Mouse (Mus musculus): Measurements from ENCODE around the gene Cic. TPM values are rescaled to one million over a fixed set of nuclear protein-coding genes. Genes with fewer than 3 reads are reported as not detected.
A peak's percentile ranks its signal among the peaks of the same experiment; 100 is the strongest.

Cic gene
- 41.1 and 42.4 TPM in 2 replicates for polyA plus RNA-seq (2016; fragmentation: Nextera tagmentation; extraction: Ambion mirVana)

DNA sequence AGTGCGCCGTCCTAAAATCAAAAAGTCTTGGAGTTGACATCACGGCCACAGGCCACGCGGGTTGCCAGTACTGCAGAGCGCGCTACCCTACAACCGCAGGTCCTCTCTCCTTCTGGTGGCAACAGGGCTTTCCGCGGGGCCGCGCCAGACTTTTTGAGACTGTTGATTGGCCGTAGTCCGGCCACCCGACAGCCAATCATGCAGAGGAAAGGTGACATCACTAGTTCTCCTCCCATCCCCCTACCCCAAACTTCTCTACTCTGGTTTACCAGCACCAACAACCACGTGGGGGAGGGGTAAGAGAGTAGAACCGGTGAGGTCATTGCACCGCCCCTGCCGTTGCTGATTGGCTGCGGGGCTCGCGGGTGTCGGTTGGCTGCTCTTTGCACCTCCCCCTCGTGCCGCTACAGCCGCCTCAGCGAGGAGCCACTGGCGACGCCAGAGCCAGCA is at the start of gene Cic:
Cic (plus strand) TSS at position 404 of the 450 bp plus-strand sequence.
- Histone ChIP-seq H3K36me3 (peaks cover 18% of the 10 kb centered on the region), H3K9ac (peak within 1 kb of the TSS; percentile 62), H3K4me3 (peak within 1 kb of the TSS; percentile 65), H3K27ac (peak within 1 kb of the TSS; percentile 89), H3K4me1 (peaks cover 21% of the 10 kb centered on the region), H3K4me2 (replicated peaks) (peak within 1 kb of the TSS; percentile 79), H3K27me3 (peaks cover 7% of the 10 kb centered on the region; the same call in 1 of the 2 replicates), H3K9me3 (replicated peaks) (no peaks in the 10 kb centered on the region)
- WGBS, result under 1% methylated on average over 29 of the region's 29 CpGs
- peak; percentile 89 for ATAC-seq (ENCODE audit: low FRiP score)

DNA sequence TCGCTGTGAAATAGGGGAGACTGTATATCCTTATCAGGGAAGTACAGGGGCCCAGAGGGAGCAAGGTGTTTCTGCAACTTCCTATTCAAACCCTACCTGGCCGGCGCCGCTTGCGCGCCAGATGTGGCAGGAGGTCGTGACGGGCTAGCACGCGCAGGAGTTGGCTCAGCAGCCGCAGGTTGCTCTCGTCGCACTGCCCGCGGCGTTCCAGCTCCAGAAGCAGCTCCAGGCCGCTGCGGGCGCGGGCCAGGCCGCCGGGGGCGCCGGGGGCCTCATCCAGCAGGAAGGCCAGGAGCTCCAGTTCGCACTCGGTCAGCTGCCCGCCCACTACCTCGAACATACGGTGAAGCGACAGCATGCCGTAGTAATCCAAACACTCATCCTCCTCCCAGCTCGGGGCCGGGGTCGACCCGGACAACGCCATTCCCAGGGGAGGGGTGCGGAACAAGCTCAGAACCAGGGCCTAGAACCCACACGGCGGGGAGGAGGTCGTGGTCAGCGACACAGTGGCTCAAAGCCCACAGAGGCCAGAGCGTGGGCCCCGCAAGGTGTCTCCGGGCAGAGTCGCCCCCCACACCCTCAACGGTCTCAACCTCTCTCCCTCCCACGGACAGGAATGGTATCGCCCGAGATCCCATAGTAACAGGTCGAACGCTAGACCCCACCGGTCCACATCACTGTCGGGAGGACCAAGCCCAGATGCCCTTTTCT is 48.6 kb upstream of the Cic start:
- H3K4me3 ChIP-seq, result peak overlapping the region; percentile 66
- H3K4me2 ChIP-seq (replicated peaks), result peak overlapping the region; percentile 95
- H3K9ac ChIP-seq, result peak overlapping the region; percentile 78
- ATAC-seq (ENCODE audit: low FRiP score), result peak; percentile 26
- H3K27me3 ChIP-seq, result no peaks in the 10 kb centered on the region
- H3K4me1 ChIP-seq, result peaks cover 29% of the 10 kb centered on the region
- peak overlapping the region; percentile 76; the same call in 1 of the 2 replicates for H3K27ac ChIP-seq
- peaks cover 12% of the 10 kb centered on the region for H3K36me3 ChIP-seq
- no peaks in the 10 kb centered on the region for H3K9me3 ChIP-seq (replicated peaks)
- WGBS, result under 1% methylated on average over 53 of the region's 53 CpGs

DNA sequence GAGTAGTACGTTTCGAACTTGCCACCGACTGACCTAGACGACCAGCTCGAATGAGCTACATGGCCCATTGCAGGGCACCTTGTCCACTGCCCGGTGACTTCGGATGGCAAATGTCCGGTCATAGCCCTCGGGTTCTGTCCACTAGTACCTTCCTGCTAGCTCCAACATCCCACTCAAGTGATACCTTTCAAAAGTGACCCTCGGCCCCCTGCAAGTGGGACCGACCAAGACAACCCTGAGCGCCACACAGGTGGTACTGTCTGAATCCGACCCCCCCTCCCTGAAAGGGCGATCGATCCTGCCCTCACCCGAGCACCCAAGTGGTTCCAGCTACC is 48.1 kb upstream of the Cic start:
- Histone ChIP-seq H3K27ac (0 out of 2 replicates have a peak overlapping the region, but pooled peaks have one; percentile 76), H3K36me3 (peaks cover 14% of the 10 kb centered on the region), H3K4me3 (peak overlapping the region; percentile 66), H3K27me3 (no peaks in the 10 kb centered on the region), H3K4me1 (peaks cover 29% of the 10 kb centered on the region), H3K4me2 (replicated peaks) (peak overlapping the region; percentile 95), H3K9me3 (replicated peaks) (no peaks in the 10 kb centered on the region), H3K9ac (peak overlapping the region; percentile 78)
- ATAC-seq (ENCODE audit: low FRiP score), result peak; percentile 35
- whole genome bisulfite sequencing, result 0% methylated on average over 16 of the region's 16 CpGs

DNA sequence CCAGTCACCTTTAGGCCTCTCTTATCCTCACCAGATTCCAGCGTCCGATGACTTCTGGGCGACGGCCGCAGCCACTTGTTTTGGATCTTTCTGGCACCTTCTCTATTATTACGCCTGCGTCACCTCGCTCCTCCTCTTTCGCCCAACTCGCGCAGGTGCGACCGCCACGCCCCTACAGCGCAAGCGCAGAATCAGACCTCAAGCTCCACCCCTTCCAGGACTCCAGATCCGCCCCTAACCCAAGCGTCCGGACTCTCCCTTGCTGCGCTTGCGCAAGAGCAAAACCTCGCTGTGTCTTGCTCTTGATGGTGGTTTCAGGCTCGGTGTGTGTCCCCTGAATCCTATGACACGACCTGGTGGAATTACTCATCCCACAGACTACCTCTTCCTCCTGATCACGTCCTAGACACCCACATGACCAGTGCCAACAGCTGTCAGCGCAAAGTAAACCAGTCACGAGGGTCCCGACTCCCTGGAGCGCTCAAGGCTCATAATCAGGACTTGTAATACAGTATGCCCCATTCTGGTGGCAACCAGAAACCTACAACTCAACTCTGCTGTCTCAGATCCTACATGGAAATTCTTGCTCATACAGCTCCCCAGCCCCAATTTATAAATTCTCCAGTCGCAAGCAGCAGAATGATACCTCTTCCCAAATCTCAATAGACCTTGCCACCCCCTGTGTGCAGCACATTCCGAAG is 47.6 kb upstream of the Cic start:
- H3K4me3 ChIP-seq, result peak overlapping the region; percentile 66
- H3K36me3 ChIP-seq, result peaks cover 17% of the 10 kb centered on the region
- H3K9me3 ChIP-seq (replicated peaks), result no peaks in the 10 kb centered on the region
- peaks cover 29% of the 10 kb centered on the region for H3K4me1 ChIP-seq
- WGBS, result 3% methylated on average over 31 of the region's 31 CpGs
- H3K27me3 ChIP-seq, result no peaks in the 10 kb centered on the region
- peak overlapping the region; percentile 78 for H3K9ac ChIP-seq
- H3K4me2 ChIP-seq (replicated peaks), result peak overlapping the region; percentile 95
- ATAC-seq (ENCODE audit: low FRiP score), result peak; percentile 66
- H3K27ac ChIP-seq, result 0 out of 2 replicates have a peak overlapping the region, but pooled peaks have one; percentile 85

DNA sequence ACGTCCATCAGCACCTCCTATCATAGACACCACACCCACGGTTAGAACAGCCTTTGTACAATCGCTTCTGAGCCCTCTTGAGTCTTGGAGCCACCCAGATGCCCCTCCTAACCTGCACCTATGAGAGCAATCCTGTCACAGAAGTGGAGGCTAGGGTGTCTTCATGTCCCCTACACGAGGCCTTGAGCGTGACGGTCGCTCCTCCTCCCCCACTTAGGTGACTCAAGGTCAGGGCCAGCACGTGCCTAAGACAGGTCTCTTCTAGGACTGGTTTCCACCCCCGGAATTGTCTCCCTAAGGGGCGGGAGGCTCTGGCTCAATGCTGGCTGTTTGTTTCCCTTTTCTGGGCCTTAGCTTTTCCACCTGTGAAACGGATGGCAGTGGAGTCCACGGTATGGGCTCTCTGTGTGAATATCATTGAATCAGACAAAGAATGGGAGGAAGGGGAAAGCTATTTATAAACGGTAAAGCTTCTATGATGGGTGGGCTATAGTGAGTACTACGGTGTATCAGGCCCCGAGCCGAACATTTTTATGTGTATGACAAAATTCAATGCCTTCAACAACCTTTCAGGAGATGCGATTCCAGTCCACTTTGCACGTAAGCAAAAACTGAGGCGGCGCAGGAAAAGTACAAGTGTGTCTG is 46.9 kb upstream of the Cic start, which contains the start of gene Dedd2:
Dedd2 (minus strand) TSS at position 159 of the 645 bp plus-strand sequence.
- peak within 1 kb of the TSS; percentile 78 for H3K9ac ChIP-seq
- ATAC-seq (ENCODE audit: low FRiP score), result no peak
- WGBS, result 9% methylated on average over 20 of the region's 20 CpGs
- peaks cover 29% of the 10 kb centered on the region for H3K4me1 ChIP-seq
- peak within 1 kb of the TSS; percentile 85 for H3K27ac ChIP-seq
- peak within 1 kb of the TSS; percentile 66 for H3K4me3 ChIP-seq
- H3K36me3 ChIP-seq, result peaks cover 19% of the 10 kb centered on the region
- peak within 1 kb of the TSS; percentile 95 for H3K4me2 ChIP-seq (replicated peaks)
- no peaks in the 10 kb centered on the region for H3K27me3 ChIP-seq
- H3K9me3 ChIP-seq (replicated peaks), result no peaks in the 10 kb centered on the region

DNA sequence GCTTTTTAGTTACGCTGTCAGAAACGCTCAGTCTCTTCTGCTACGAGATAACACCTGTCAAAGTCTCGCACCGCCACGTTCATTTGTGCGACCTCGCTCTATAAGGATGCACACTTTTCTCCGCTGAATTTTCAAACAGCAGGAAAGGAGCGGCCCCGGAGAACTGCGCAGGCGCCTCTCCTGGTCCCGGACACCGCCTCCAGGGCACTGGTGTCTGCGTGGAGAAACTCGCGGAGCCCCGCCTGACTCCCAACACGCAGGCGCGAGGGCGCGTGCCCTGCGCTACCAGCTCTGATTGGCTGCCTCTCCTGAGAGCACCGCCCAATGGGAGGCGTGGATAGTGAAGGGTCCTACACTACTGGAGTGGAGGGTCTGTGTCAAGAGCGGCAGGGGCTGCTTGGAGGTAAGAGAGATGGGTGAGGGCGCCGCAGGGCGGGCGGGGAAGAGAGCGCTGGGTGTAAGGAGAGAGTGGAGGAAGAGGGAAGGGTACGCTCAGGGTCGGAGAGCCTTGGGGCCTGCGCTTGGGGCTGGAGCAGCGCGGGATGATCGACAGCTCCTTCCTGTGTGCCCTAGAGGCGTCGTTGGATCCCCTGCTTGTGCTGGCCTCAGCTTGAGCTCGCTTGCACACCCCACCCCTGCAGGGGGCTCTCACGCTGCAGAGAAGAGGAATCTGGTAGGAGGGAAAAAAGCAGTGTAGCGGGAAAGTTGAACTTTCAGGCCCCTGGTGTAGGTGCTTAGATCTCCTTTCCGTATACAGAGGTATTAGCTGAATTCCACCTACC is 46.2 kb upstream of the Cic start, which contains the start of gene Zfp526:
Zfp526 (plus strand) TSS at position 324 of the 782 bp plus-strand sequence.
- H3K4me2 ChIP-seq (replicated peaks), result peak within 1 kb of the TSS; percentile 95
- peaks cover 29% of the 10 kb centered on the region for H3K4me1 ChIP-seq
- H3K9ac ChIP-seq, result peak within 1 kb of the TSS; percentile 63
- peaks cover 26% of the 10 kb centered on the region for H3K36me3 ChIP-seq
- H3K4me3 ChIP-seq, result peak within 1 kb of the TSS; percentile 66
- WGBS, result under 1% methylated on average over 44 of the region's 45 CpGs
- H3K9me3 ChIP-seq (replicated peaks), result no peaks in the 10 kb centered on the region
- peak; percentile 95 for ATAC-seq (ENCODE audit: low FRiP score)
- no peaks in the 10 kb centered on the region for H3K27me3 ChIP-seq
- H3K27ac ChIP-seq, result peak within 1 kb of the TSS; percentile 85

DNA sequence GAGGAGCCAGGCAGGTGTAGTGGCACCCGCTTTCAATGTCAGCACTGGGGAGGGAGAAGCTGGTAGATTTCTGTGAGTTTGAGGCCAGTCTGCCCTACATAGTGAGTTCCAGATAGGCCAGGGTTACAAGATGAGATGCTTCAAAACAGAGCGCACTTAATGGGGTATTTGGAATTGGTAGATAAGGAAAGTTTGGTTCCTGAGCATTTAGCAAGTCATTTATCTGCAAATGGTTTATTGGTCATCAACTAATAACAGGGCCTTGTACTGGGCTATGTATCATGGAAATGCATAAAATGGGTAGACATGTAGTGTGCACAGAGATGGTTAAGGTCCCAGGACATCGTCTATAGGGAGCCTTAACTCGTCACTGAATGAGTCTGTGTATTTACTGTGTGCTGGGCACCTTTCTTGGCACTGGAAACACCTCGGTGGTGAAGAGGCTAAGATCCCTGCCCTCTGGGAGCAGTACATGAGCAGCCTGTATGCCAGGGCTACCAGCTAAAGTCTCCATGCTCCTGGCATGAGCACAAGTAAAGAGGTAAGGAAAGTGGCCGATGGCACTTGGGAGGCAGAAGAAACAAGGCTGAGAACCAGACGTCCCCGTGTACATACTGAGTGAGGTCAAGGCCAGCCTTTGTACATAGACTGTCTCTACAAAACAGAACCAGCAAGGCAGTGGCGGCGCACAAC is 45.1 kb upstream of the Cic start:
- H3K27ac ChIP-seq, result no peak overlapping the region
- H3K4me1 ChIP-seq, result peaks cover 29% of the 10 kb centered on the region
- H3K4me2 ChIP-seq (replicated peaks), result peak overlapping the region; percentile 95
- WGBS, result 91% methylated on average over 10 of the region's 10 CpGs
- H3K27me3 ChIP-seq, result no peaks in the 10 kb centered on the region
- peak overlapping the region; percentile 63 for H3K9ac ChIP-seq
- peaks cover 37% of the 10 kb centered on the region for H3K36me3 ChIP-seq
- ATAC-seq (ENCODE audit: low FRiP score), result no peak
- H3K9me3 ChIP-seq (replicated peaks), result no peaks in the 10 kb centered on the region
- peak overlapping the region; percentile 66 for H3K4me3 ChIP-seq

DNA sequence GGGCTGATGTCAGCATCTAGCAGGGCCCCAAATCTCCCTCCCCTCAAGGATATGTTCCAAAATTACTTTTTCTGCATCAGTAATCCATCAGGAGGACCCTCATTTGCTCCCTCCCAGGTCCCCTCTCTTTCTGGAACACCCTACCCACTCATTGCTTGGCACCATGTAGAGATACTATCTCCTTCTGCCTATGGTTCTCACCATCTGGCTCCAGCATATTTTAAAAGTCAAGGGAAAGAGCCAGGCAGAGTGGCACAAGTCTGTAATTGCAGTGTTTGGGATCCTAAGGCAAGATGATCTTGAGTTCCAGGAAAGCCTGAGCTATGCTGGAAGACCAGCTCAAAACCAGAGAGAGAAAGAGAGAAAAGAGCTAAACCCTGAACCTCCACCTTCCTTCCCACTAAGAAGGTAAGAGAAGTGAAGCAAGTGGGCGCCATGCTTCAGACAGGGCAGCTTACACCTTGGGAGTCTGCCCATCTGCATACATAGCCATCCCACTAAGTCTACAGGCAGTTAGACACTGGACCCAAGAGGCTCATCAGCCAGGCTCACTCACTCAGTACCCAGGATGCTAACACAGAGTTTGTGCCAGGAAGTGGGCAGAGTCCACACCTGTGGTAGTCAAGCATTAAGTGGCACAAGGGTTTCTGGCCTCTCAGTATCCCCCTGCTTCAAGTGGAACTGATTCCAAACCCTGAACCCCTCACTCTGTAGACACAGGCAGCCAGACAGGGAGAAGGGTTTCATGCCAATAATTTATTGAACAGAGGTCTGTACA is 39.8 kb upstream of the Cic start:
- ATAC-seq (ENCODE audit: low FRiP score), result no peak
- no peaks in the 10 kb centered on the region for H3K27me3 ChIP-seq
- H3K9me3 ChIP-seq (replicated peaks), result no peaks in the 10 kb centered on the region
- H3K9ac ChIP-seq, result no peak overlapping the region
- 92% methylated on average over 1 of the region's 1 CpGs for WGBS
- peaks cover 88% of the 10 kb centered on the region for H3K36me3 ChIP-seq
- H3K4me1 ChIP-seq, result peaks cover 2% of the 10 kb centered on the region
- H3K4me3 ChIP-seq, result no peak overlapping the region
- H3K27ac ChIP-seq, result no peak overlapping the region; the same call in 1 of the 2 replicates
- H3K4me2 ChIP-seq (replicated peaks), result no peak overlapping the region

DNA sequence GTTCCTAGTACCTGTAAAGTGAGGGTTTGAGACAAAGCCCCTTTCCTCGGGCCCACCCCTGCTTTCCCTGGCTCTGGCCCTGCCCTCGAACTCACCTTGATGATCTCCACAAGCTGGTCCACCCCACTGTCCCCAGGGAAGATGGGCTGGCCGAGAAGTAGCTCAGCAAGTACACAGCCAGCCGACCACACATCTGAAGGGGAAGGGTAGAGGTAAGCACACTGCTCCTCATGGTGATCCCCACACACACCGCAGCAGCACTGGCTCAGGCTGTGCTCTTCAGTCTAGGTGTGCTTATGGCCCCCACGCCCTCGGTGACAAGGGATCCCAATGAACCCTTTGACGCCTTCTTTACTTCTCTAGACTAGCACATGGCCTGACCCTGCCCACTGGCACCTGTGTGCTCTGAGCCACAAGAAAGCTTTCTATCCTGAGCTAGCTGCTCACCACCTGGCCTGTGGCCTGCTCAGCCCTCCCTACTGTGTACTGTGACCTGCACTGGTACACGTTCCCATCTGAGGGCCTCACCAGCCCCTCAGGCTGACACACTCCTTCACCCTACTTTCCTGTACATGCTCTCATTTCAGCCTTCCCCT is 36.7 kb upstream of the Cic start:
- H3K27me3 ChIP-seq, result no peaks in the 10 kb centered on the region
- peaks cover 90% of the 10 kb centered on the region for H3K36me3 ChIP-seq
- no peak overlapping the region for H3K4me2 ChIP-seq (replicated peaks)
- WGBS, result 87% methylated on average over 9 of the region's 9 CpGs
- H3K4me3 ChIP-seq, result no peak overlapping the region
- H3K27ac ChIP-seq, result no peak overlapping the region
- H3K9ac ChIP-seq, result no peak overlapping the region
- no peak for ATAC-seq (ENCODE audit: low FRiP score)
- H3K4me1 ChIP-seq, result peaks cover 11% of the 10 kb centered on the region
- no peaks in the 10 kb centered on the region for H3K9me3 ChIP-seq (replicated peaks)

DNA sequence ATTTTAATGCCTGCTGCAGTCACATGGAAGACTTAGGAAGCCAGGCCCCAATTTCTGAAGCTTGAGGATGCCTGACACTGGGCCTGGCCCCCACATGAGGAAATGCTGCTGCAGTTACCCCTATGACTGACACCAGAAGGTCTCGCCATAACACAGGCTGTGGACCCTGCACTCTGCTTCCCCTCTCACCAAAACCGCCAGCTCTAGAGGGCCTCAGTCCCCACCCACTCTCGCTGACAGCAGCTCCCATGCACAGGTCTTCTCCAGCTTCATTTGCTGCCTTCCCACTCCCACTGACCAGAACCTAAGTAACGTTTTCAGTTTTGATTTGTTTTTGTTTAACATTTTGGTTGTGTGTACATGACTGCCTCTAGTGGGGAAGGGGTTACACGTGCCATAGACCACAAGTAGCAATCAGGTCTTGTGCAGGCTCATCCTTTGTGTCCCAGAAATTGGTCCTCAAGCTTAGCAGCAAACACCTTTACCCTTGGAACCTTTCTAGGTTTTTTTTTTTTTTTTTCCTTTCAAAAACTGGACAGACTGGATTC is 35.3 kb upstream of the Cic start:
- Histone ChIP-seq H3K27ac (no peak overlapping the region), H3K9ac (no peak overlapping the region), H3K36me3 (peaks cover 77% of the 10 kb centered on the region), H3K4me2 (replicated peaks) (no peak overlapping the region), H3K27me3 (no peaks in the 10 kb centered on the region), H3K9me3 (replicated peaks) (no peaks in the 10 kb centered on the region), H3K4me3 (no peak overlapping the region), H3K4me1 (peaks cover 24% of the 10 kb centered on the region)
- WGBS, result 74% methylated on average over 5 of the region's 5 CpGs
- ATAC-seq (ENCODE audit: low FRiP score), result no peak
